Mouse (Mus musculus): ENCODE results near the gene Ap2b1. TPM values are rescaled to one million over a fixed set of nuclear protein-coding genes. Genes with fewer than 3 reads are reported as not detected.
"Not testable (repeated sequence)": the region's sequence is repeated elsewhere in the genome, so short reads cannot be mapped to it uniquely, and the experiment has no call there.

Gene Ap2b1
- polyA plus RNA-seq, 2 experiments: 11.7 to 20.9 TPM

DNA sequence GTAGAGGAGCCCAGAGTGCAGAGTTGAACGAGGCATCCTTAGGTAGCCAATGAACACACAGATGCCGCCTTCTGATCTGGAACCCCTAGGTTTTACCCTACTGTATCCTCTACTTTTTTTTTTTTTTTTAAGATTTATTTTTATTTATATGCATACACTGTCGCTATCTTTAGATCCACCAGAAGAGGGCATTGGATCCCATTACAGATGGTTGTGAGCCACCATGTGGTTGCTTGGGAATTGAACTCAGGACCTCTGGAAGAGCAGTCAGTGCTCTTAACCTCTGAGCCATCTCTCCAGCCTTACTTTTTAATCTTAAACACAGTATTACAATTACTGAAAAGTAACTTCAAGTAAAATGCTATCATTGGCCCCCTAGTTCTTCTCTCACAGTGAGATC is 27.9 kb downstream of the Ap2b1 start:
- not testable (repeated sequence) for ATAC-seq (ENCODE audit: insufficient read depth); H3K9ac ChIP-seq (replicated peaks); H3K4me3 ChIP-seq (ENCODE audit: insufficient read depth in 1 of 2, low read depth in 2 of 2, low read length in 2 of 2); H3K27ac ChIP-seq; H3K4me1 ChIP-seq (replicated peaks; ENCODE audit: control insufficient read depth in 2 of 2, insufficient read depth in 2 of 2, low read length in 1 of 2); DNase-seq (ENCODE audit: low read depth in 3 of 3, low spot score in 3 of 3); H3K9me3 ChIP-seq (ENCODE audit: control insufficient read depth, low read length); H3K27me3 ChIP-seq (ENCODE audit: control insufficient read depth, insufficient read depth, low read length); H3K4me2 ChIP-seq (ENCODE audit: low read depth)
- WGBS (ENCODE audit: insufficient replicate concordance): 74% methylated on average over 3 of the region's 3 CpGs
- H3K36me3 ChIP-seq (replicated peaks; ENCODE audit: control insufficient read depth, insufficient read depth, low read depth): peaks cover 45% of the 10 kb centered on the region
- TF ChIP-seq CTCF (IDR thresholded peaks at IDR 0.05; ENCODE audit: low read depth): peak; percentile 10; the same call in 1 of the 2 replicates

GRCm38 (mm10) chr11:83327427-83327826 is 28.6 kb downstream of the Ap2b1 start:
- TF ChIP-seq CTCF (IDR thresholded peaks at IDR 0.05; ENCODE audit: low read depth) (peak; percentile 57), EP300 (IDR thresholded peaks at IDR 0.05; ENCODE audit: low read depth) (no peak)
- ATAC-seq (ENCODE audit: insufficient read depth) (no peak), DNase-seq (ENCODE audit: low read depth in 3 of 3, low spot score in 3 of 3) (peak; percentile 22 to 49 (median 36))
- Histone ChIP-seq H3K27ac (no peak overlapping the region), H3K9me3 (ENCODE audit: control insufficient read depth, low read length) (no peaks in the 10 kb centered on the region), H3K4me3 (ENCODE audit: insufficient read depth in 1 of 2, low read depth in 2 of 2, low read length in 2 of 2) (no peak overlapping the region), H3K4me1 (replicated peaks; ENCODE audit: control insufficient read depth in 2 of 2, insufficient read depth in 2 of 2, low read length in 1 of 2) (no peaks in the 10 kb centered on the region), H3K27me3 (ENCODE audit: control insufficient read depth, insufficient read depth, low read length) (no peaks in the 10 kb centered on the region), H3K36me3 (replicated peaks; ENCODE audit: control insufficient read depth, insufficient read depth, low read depth) (peaks cover 37% of the 10 kb centered on the region), H3K4me2 (ENCODE audit: low read depth) (no peak overlapping the region), H3K9ac (replicated peaks) (no peak overlapping the region)
- WGBS (ENCODE audit: insufficient replicate concordance): 59% methylated on average over 3 of the region's 3 CpGs

DNA sequence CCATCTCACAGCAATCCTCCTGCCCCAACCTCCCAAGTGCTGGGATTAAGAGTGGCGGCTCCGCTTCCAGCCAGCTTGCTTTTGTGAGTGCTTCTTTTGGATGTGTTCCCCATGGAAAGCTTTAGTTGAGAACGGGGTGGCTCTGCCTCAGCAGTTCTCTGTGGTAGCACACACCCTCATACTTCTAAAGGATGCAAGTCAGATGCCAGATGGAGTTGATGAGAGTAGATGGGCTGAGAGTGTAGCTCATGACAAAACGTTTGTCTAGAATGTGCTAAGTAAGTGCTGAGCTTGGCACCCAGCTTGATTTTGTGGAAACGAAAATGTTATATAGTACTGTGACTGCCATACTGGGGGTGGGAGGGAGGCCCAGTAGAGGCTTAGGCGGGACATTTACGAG is 37.0 kb downstream of the Ap2b1 start:
- ATAC-seq (ENCODE audit: insufficient read depth): no peak

GRCm38 (mm10) chr11:83339705-83340104 is 40.9 kb downstream of the Ap2b1 start:
- peaks cover 58% of the 10 kb centered on the region for H3K36me3 ChIP-seq (replicated peaks; ENCODE audit: control insufficient read depth, insufficient read depth, low read depth)
- H3K4me2 ChIP-seq (ENCODE audit: low read depth): no peak overlapping the region
- H3K27ac ChIP-seq: no peak overlapping the region
- H3K4me3 ChIP-seq (ENCODE audit: insufficient read depth in 1 of 2, low read depth in 2 of 2, low read length in 2 of 2): no peak overlapping the region
- DNase-seq (ENCODE audit: low read depth in 3 of 3, low spot score in 3 of 3): no peak
- TF ChIP-seq EP300 (IDR thresholded peaks at IDR 0.05; ENCODE audit: low read depth) (no peak), CTCF (IDR thresholded peaks at IDR 0.05; ENCODE audit: low read depth) (no peak)
- H3K9ac ChIP-seq (replicated peaks): no peak overlapping the region
- no peaks in the 10 kb centered on the region for H3K4me1 ChIP-seq (replicated peaks; ENCODE audit: control insufficient read depth in 2 of 2, insufficient read depth in 2 of 2, low read length in 1 of 2)
- 82% methylated on average over 2 of the region's 2 CpGs for WGBS (ENCODE audit: insufficient replicate concordance)
- no peak for ATAC-seq (ENCODE audit: insufficient read depth)
- H3K27me3 ChIP-seq (ENCODE audit: control insufficient read depth, insufficient read depth, low read length): no peaks in the 10 kb centered on the region
- H3K9me3 ChIP-seq (ENCODE audit: control insufficient read depth, low read length): no peaks in the 10 kb centered on the region

More for the DNA sequence above, 37.0 kb downstream of the Ap2b1 start:
- no peak overlapping the region for H3K9ac ChIP-seq (replicated peaks)
- DNase-seq (ENCODE audit: low read depth in 3 of 3, low spot score in 3 of 3): no peak
- 84% methylated on average over 7 of the region's 7 CpGs for WGBS (ENCODE audit: insufficient replicate concordance)
- H3K9me3 ChIP-seq (ENCODE audit: control insufficient read depth, low read length): no peaks in the 10 kb centered on the region
- no peaks in the 10 kb centered on the region for H3K4me1 ChIP-seq (replicated peaks; ENCODE audit: control insufficient read depth in 2 of 2, insufficient read depth in 2 of 2, low read length in 1 of 2)
- no peak overlapping the region for H3K27ac ChIP-seq
- TF ChIP-seq EP300 (IDR thresholded peaks at IDR 0.05; ENCODE audit: low read depth) (no peak), CTCF (IDR thresholded peaks at IDR 0.05; ENCODE audit: low read depth) (no peak)
- no peak overlapping the region for H3K4me2 ChIP-seq (ENCODE audit: low read depth)
- H3K4me3 ChIP-seq (ENCODE audit: insufficient read depth in 1 of 2, low read depth in 2 of 2, low read length in 2 of 2): no peak overlapping the region
- peaks cover 40% of the 10 kb centered on the region for H3K36me3 ChIP-seq (replicated peaks; ENCODE audit: control insufficient read depth, insufficient read depth, low read depth)
- H3K27me3 ChIP-seq (ENCODE audit: control insufficient read depth, insufficient read depth, low read length): no peaks in the 10 kb centered on the region

DNA sequence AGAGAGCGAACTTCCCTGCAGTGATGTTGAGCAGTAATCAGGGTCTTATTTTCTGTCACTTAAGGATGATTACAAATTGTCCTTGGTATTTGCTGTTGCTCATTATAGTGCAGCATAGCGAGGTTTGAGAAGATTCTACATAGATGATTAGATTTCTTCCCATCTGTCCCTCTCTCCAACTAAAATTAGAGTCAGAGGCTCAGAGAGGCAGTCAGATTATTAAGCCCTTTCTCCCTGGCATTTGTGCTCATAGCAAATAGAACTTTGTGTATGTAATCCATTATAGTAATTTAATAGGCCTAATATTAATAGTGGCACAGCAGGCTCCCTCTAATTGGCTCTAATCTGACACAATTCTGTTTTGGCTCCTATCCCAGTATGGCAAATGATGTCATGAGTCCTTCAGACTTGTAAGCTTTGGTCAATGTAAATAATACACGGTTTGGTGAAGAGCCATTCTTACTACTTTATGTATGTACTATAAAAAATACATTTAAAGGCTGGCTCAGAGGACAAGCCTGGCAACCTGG is 43.0 kb downstream of the Ap2b1 start:
- Histone ChIP-seq H3K27me3 (ENCODE audit: control insufficient read depth, insufficient read depth, low read length) (no peaks in the 10 kb centered on the region), H3K36me3 (replicated peaks; ENCODE audit: control insufficient read depth, insufficient read depth, low read depth) (peaks cover 44% of the 10 kb centered on the region), H3K27ac (no peak overlapping the region), H3K4me2 (ENCODE audit: low read depth) (no peak overlapping the region), H3K4me3 (ENCODE audit: insufficient read depth in 1 of 2, low read depth in 2 of 2, low read length in 2 of 2) (no peak overlapping the region), H3K9ac (replicated peaks) (no peak overlapping the region), H3K9me3 (ENCODE audit: control insufficient read depth, low read length) (no peaks in the 10 kb centered on the region), H3K4me1 (replicated peaks; ENCODE audit: control insufficient read depth in 2 of 2, insufficient read depth in 2 of 2, low read length in 1 of 2) (no peaks in the 10 kb centered on the region)
- DNase-seq (ENCODE audit: low read depth in 3 of 3, low spot score in 3 of 3) (no peak), ATAC-seq (ENCODE audit: insufficient read depth) (no peak)
- TF ChIP-seq CTCF (IDR thresholded peaks at IDR 0.05; ENCODE audit: low read depth): no peak
- no peak for TF ChIP-seq EP300 (IDR thresholded peaks at IDR 0.05; ENCODE audit: low read depth)
- 76% methylated on average over 3 of the region's 3 CpGs for WGBS (ENCODE audit: insufficient replicate concordance)

All from liver, embryonic 14.5 days (tissue).